Mouse (Mus musculus) kidney, postnatal 14 days (tissue): ENCODE data around the gene Prg4.
A peak's percentile ranks its signal among the peaks of the same experiment; 100 is the strongest.

Experiments
- DNase-seq: peaks from one replicate; pipeline ENCODE4 v3.0.0; 2022; ENCODE audit warnings: mixed read lengths

Prg4 gene

GRCm38 (mm10) chr1:150466132-150466531 lies at the start of gene Prg4:
Prg4 (minus strand) TSS chr1:150466165.
- DNase-seq, result peak; percentile 38

GRCm38 (mm10) chr1:150513041-150513440 lies 47.1 kb upstream of the Prg4 start:
- DNase-seq, result no peak

GRCm38 (mm10) chr1:150505794-150506193 lies 39.8 kb upstream of the Prg4 start:
- DNase-seq, result no peak

GRCm38 (mm10) chr1:150503321-150503720 lies 37.4 kb upstream of the Prg4 start:
- DNase-seq, result no peak

GRCm38 (mm10) chr1:150498177-150498576 lies 32.2 kb upstream of the Prg4 start:
- DNase-seq, result no peak

- peak; percentile 27 for DNase-seq
Measured at GRCm38 (mm10) chr1:150497690-150498089, 31.7 kb upstream of the Prg4 start.

- no peak for DNase-seq
Measured at GRCm38 (mm10) chr1:150496626-150497302, 30.8 kb upstream of the Prg4 start.

- no peak for DNase-seq
Measured at GRCm38 (mm10) chr1:150489148-150489547, 23.2 kb upstream of the Prg4 start.

- DNase-seq, result peak; percentile 44
Measured at GRCm38 (mm10) chr1:150480674-150481073, 14.7 kb upstream of the Prg4 start.

- no peak for DNase-seq
Measured at GRCm38 (mm10) chr1:150472525-150472924, 6.6 kb upstream of the Prg4 start.

- no peak for DNase-seq
Measured at GRCm38 (mm10) chr1:150469992-150470391, 4.0 kb upstream of the Prg4 start.

- no peak for DNase-seq
Measured at GRCm38 (mm10) chr1:150465364-150465763, 601 bp downstream of the Prg4 start.

GRCm38 (mm10) chr1:150463691-150464090 lies 2.3 kb downstream of the Prg4 start:
- no peak for DNase-seq

GRCm38 (mm10) chr1:150463068-150463467 lies 2.9 kb downstream of the Prg4 start:
- no peak for DNase-seq

GRCm38 (mm10) chr1:150460595-150460994 lies 5.4 kb downstream of the Prg4 start:
- no peak for DNase-seq

- DNase-seq, result no peak
Measured at GRCm38 (mm10) chr1:150459599-150459998, 6.4 kb downstream of the Prg4 start.

- no peak for DNase-seq
Measured at GRCm38 (mm10) chr1:150458977-150459376, 7.0 kb downstream of the Prg4 start.

GRCm38 (mm10) chr1:150441731-150442130 lies 24.2 kb downstream of the Prg4 start:
- DNase-seq, result no peak

GRCm38 (mm10) chr1:150438641-150439040 lies 27.3 kb downstream of the Prg4 start:
- no peak for DNase-seq

GRCm38 (mm10) chr1:150426216-150426615 lies 39.7 kb downstream of the Prg4 start:
- DNase-seq, result no peak

- peak; percentile 22 for DNase-seq
Measured at GRCm38 (mm10) chr1:150425665-150426064, 40.3 kb downstream of the Prg4 start.

- no peak for DNase-seq
Measured at GRCm38 (mm10) chr1:150418426-150418825, 47.5 kb downstream of the Prg4 start.

- no peak for DNase-seq
Measured at GRCm38 (mm10) chr1:150416006-150416405, 50.0 kb downstream of the Prg4 start.

GRCm38 (mm10) chr1:150409996-150410395 lies 56.0 kb downstream of the Prg4 start:
- DNase-seq, result no peak

GRCm38 (mm10) chr1:150407285-150407684 lies 58.7 kb downstream of the Prg4 start:
- no peak for DNase-seq
